Mouse (Mus musculus) olfactory bulb, adult 2 months (tissue): ENCODE measurements around the gene Trim2.

ENCODE experiments used
- CTCF ChIP-seq: fragments of 200-500 bp; IDR thresholded peaks from 2 replicates; pipeline ENCODE4 v1.5.1; 2012; ENCODE audit warnings: low read depth, mild to moderate bottlenecking, low read length, moderate library complexity; ENCODE audit not compliant: insufficient read depth
- POLR2A ChIP-seq: fragments of 200-500 bp; IDR thresholded peaks from 2 replicates; pipeline ENCODE4 v1.6.1; 2012; ENCODE audit warnings: mild to moderate bottlenecking, low read depth, low read length, moderate library complexity; ENCODE audit not compliant: insufficient read depth

GRCm38 (mm10) chr3:84125704-84126289, 180.9 kb downstream of the Trim2 start:
- TF ChIP-seq CTCF (no peak), POLR2A (no peak)
